Mouse (Mus musculus): ENCODE results near the gene Tmem169.

DNA sequence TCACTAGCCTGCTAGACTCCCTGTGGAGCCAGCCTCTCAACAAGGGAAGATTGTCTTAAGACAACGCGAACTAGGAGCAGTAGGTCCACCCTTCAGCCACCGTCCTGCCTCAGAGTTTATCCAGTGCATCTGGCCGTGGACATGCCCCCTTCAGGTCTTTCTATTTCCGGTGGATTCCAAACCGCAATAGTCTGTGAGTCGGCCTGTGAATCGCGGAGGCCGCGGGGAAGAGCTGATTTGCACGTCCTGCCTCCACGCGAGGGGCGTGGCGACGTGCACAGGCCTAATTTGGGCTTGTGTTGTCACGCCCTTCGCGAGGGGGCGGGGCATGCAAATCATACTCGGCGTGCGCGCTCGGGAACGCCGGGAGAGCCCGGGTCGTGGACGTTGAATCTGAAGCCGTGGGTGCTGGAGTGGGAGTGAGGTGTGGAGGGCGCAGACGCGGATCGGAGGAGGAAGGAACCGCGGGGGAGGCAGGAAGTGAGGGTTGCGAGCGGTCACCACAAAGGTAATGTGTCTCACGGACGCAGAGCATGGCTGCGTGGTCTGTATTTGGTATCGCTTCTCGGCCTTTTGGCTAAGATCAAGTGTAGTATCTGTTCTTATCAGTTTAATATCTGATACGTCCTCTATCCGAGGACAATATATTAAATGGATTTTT, 40.4 kb upstream of the Tmem169 start:
- no peak for TF ChIP-seq CTCF (IDR thresholded peaks at IDR 0.05; ENCODE audit: borderline replicate concordance, insufficient read depth, low read length)
- TF ChIP-seq POLR2A (IDR thresholded peaks at IDR 0.05; ENCODE audit: low read depth, low read length) = peak; percentile 95; the same call in 1 of the 2 replicates

All from embryonic fibroblast, embryonic 13.5 days (primary cell).